Mouse (Mus musculus) lung, embryonic 14.5 days (tissue): Measurements from ENCODE around the gene Prkn. TPM values are rescaled to one million over a fixed set of nuclear protein-coding genes. Genes with fewer than 3 reads are reported as not detected.

Source experiments
- ATAC-seq: fragments of 200-750 bp; cut with Nextera tagmentation; 2 replicates; pipeline ENCODE4 v1.8.0; 2017; ENCODE audit warnings: mild to moderate bottlenecking, moderate TSS enrichment, moderate library complexity; ENCODE audit not compliant: insufficient read depth
- DNase-seq: peaks from one replicate; pipeline ENCODE4 v3.0.0-alpha.2; 2015
- H3K27ac ChIP-seq: fragments of 300-500 bp; sonication (generic); 2 replicates; pipeline ENCODE4 v1.5.1; 2014; ENCODE audit warnings: low read depth, mild to moderate bottlenecking, moderate library complexity
- H3K27me3 ChIP-seq: fragments of 300-500 bp; sonication (generic); 2 replicates; pipeline ENCODE4 v1.6.1; 2014; ENCODE audit warnings: low read length, control low read depth; ENCODE audit not compliant: insufficient read depth
- H3K36me3 ChIP-seq: fragments of 300-500 bp; sonication (generic); 2 replicates; pipeline ENCODE4 v1.6.1; 2014; ENCODE audit warnings: control low read depth; ENCODE audit not compliant: insufficient read depth
- H3K4me1 ChIP-seq: fragments of 300-500 bp; sonication (generic); 2 replicates; pipeline ENCODE4 v1.6.1; 2014; ENCODE audit warnings: antibody characterized with exemption, control low read depth; ENCODE audit not compliant: insufficient read depth
- H3K4me2 ChIP-seq: fragments of 300-500 bp; sonication (generic); 2 replicates; pipeline ENCODE4 v1.6.1; 2014; ENCODE audit warnings: mild to moderate bottlenecking
- H3K4me3 ChIP-seq: fragments of 300-500 bp; sonication (generic); 2 replicates; pipeline ENCODE4 v1.5.1; 2014; ENCODE audit warnings: low read depth, low read length
- H3K9ac ChIP-seq: fragments of 300-500 bp; sonication (generic); 2 replicates; pipeline ENCODE4 v1.6.1; 2014
- H3K9me3 ChIP-seq: fragments of 300-500 bp; sonication (generic); 2 replicates; pipeline ENCODE4 v1.6.1; 2016; ENCODE audit warnings: low read depth, low read length, control low read depth
- CTCF ChIP-seq: IDR thresholded peaks from 2 replicates; pipeline ENCODE4 v1.5.1; 2016; ENCODE audit warnings: antibody characterized with exemption, low read depth
- WGBS: fragments of 180-500 bp; shearing (Covaris S2); extraction: QIAGEN DNeasy Blood & Tissue Kit; methylation state at CpG from one replicate; pipeline ENCODE4 v1.1.7; 2014; 5-methylcytosine and 5-hydroxymethylcytosine counted together
- polyA plus RNA-seq: library from polyadenylated mRNA; unstranded; fragments of >200 nt; fragmentation: Nextera tagmentation; extraction: Ambion mirVana; gene quantifications from 2 replicates; pipeline ENCODE4 v1.2.1, GENCODE M21; 2014

Gene Prkn
- polyA plus RNA-seq: 1.0 and 2.1 TPM in 2 replicates

- Histone ChIP-seq H3K9ac (peak within 1 kb of the TSS; percentile 68), H3K27me3 (0 out of 2 replicates have a peak, but pooled peaks cover 3% of the 10 kb centered on the region), H3K4me1 (no peaks in the 10 kb centered on the region), H3K4me3 (peak within 1 kb of the TSS; percentile 72), H3K4me2 (peak within 1 kb of the TSS; percentile 81), H3K9me3 (no peaks in the 10 kb centered on the region), H3K36me3 (no peaks in the 10 kb centered on the region), H3K27ac (0 out of 2 replicates have a peak within 1 kb of the TSS, but pooled peaks have one; percentile 8)
- DNase-seq: peak; percentile 100
- 0% methylated on average over 54 of the region's 58 CpGs for WGBS
- ATAC-seq: peak; percentile 96
- TF ChIP-seq CTCF: no peak
These were observed at the start of gene Prkn, which contains the start of gene Pacrg for GRCm38 (mm10) chr17:10840148-10840707. Gene Prkn, plus strand, starts transcription at chr17:10840384. Gene Pacrg, minus strand, starts transcription at chr17:10840311.

GRCm38 (mm10) chr17:10791661-10792060, 48.5 kb upstream of the Prkn start:
- no peaks in the 10 kb centered on the region for H3K27me3 ChIP-seq
- no peaks in the 10 kb centered on the region for H3K36me3 ChIP-seq
- no peak overlapping the region for H3K27ac ChIP-seq
- ATAC-seq (no peak), DNase-seq (peak; percentile 87)
- no peaks in the 10 kb centered on the region for H3K9me3 ChIP-seq
- peaks cover 4% of the 10 kb centered on the region; the same call in 1 of the 2 replicates for H3K4me1 ChIP-seq
- 10% methylated on average over 3 of the region's 3 CpGs for WGBS
- H3K9ac ChIP-seq: no peak overlapping the region
- no peak overlapping the region for H3K4me3 ChIP-seq
- no peak for TF ChIP-seq CTCF
- no peak overlapping the region for H3K4me2 ChIP-seq

GRCm38 (mm10) chr17:10806692-10807091, 33.5 kb upstream of the Prkn start:
- ATAC-seq (no peak), DNase-seq (no peak)
- Histone ChIP-seq H3K27ac (no peak overlapping the region), H3K4me3 (no peak overlapping the region), H3K27me3 (no peaks in the 10 kb centered on the region), H3K4me1 (no peaks in the 10 kb centered on the region), H3K9ac (no peak overlapping the region), H3K36me3 (no peaks in the 10 kb centered on the region), H3K9me3 (no peaks in the 10 kb centered on the region), H3K4me2 (no peak overlapping the region)
- WGBS: 73% methylated on average over 4 of the region's 4 CpGs
- TF ChIP-seq CTCF: no peak

GRCm38 (mm10) chr17:10807261-10807998, 32.8 kb upstream of the Prkn start:
- H3K36me3 ChIP-seq: no peaks in the 10 kb centered on the region
- no peak overlapping the region for H3K4me3 ChIP-seq
- no peak overlapping the region for H3K4me2 ChIP-seq
- WGBS: 77% methylated on average over 13 of the region's 13 CpGs
- ATAC-seq (no peak), DNase-seq (no peak)
- H3K27ac ChIP-seq: no peak overlapping the region
- H3K9me3 ChIP-seq: no peaks in the 10 kb centered on the region
- no peak for TF ChIP-seq CTCF
- no peaks in the 10 kb centered on the region for H3K27me3 ChIP-seq
- no peak overlapping the region for H3K9ac ChIP-seq
- no peaks in the 10 kb centered on the region for H3K4me1 ChIP-seq

GRCm38 (mm10) chr17:10808571-10808970, 31.6 kb upstream of the Prkn start:
- Histone ChIP-seq H3K4me2 (no peak overlapping the region), H3K9ac (no peak overlapping the region), H3K9me3 (no peaks in the 10 kb centered on the region), H3K27me3 (no peaks in the 10 kb centered on the region), H3K4me1 (no peaks in the 10 kb centered on the region), H3K36me3 (no peaks in the 10 kb centered on the region), H3K27ac (no peak overlapping the region), H3K4me3 (no peak overlapping the region)
- ATAC-seq: no peak
- no peak for DNase-seq
- 63% methylated on average over 2 of the region's 2 CpGs for WGBS
- no peak for TF ChIP-seq CTCF

GRCm38 (mm10) chr17:10818971-10819370, 21.2 kb upstream of the Prkn start:
- WGBS: 68% methylated on average over 4 of the region's 4 CpGs
- TF ChIP-seq CTCF: no peak
- no peaks in the 10 kb centered on the region for H3K27me3 ChIP-seq
- no peak overlapping the region for H3K4me2 ChIP-seq
- no peak overlapping the region for H3K4me3 ChIP-seq
- no peaks in the 10 kb centered on the region for H3K36me3 ChIP-seq
- no peak overlapping the region for H3K27ac ChIP-seq
- H3K9me3 ChIP-seq: no peaks in the 10 kb centered on the region
- no peaks in the 10 kb centered on the region for H3K4me1 ChIP-seq
- H3K9ac ChIP-seq: no peak overlapping the region
- no peak for ATAC-seq
- no peak for DNase-seq

GRCm38 (mm10) chr17:10840731-10841201, 582 bp downstream of the Prkn start:
- Histone ChIP-seq H3K4me1 (no peaks in the 10 kb centered on the region), H3K9ac (peak overlapping the region; percentile 68), H3K9me3 (no peaks in the 10 kb centered on the region), H3K36me3 (no peaks in the 10 kb centered on the region), H3K27ac (no peak overlapping the region), H3K27me3 (0 out of 2 replicates have a peak, but pooled peaks cover 3% of the 10 kb centered on the region), H3K4me2 (peak overlapping the region; percentile 81), H3K4me3 (peak overlapping the region; percentile 72)
- TF ChIP-seq CTCF: peak; percentile 60
- peak; percentile 55 for ATAC-seq
- 2% methylated on average over 20 of the region's 20 CpGs for WGBS
- peak; percentile 81 for DNase-seq
